Mouse (Mus musculus) thymus, postnatal 25 days (tissue): Measurements from ENCODE around the gene Dync1li1.
A peak's percentile ranks its signal among the peaks of the same experiment; 100 is the strongest.
"Not testable (repeated sequence)": the region's sequence is repeated elsewhere in the genome, so short reads cannot be mapped to it uniquely, and the experiment has no call there.

Source experiments
- DNase-seq: peaks from one replicate; pipeline ENCODE4 v3.0.0; 2022

The Dync1li1 gene

GRCm38 (mm10) chr9:114688252-114688952 lies at the start of gene Dync1li1:
Gene Dync1li1, plus strand, starts transcription at chr9:114688790.
- DNase-seq: peak; percentile 98

DNA sequence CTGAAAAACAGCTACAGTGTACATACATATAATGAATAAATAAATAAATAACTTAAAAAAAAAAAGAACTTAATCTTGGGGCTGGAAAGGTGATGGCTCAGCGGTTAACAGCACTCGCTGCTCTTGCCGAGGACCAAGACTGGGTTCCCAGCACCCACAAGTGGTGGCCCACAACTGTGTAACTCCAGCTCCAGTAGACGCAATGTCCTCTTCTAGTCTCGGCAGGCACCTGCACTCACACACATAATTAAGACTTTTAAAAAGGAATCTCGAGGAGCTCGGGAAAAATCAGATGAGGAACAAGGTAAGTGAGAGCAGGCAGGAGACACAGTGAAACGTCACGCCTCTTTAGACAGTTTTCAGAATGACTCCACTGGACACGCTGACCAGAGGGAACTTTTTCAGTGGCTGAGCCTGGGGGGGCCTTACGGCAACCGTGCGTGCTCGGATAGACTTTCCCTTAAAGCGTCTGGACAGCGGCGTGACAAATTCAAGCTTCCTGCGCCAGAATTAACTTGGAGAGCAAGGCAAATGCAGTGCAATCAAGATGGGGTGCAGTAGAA lies 49.3 kb upstream of the Dync1li1 start:
- peak; percentile 10 for DNase-seq

- DNase-seq: peak; percentile 99
Observed at GRCm38 (mm10) chr9:114639839-114640646, 48.5 kb upstream of the Dync1li1 start, which contains the start of gene Cnot10. Gene Cnot10, minus strand, starts transcription at chr9:114640184.

- no peak for DNase-seq
Observed at GRCm38 (mm10) chr9:114646556-114647505, 41.8 kb upstream of the Dync1li1 start.

- no peak for DNase-seq
Observed at GRCm38 (mm10) chr9:114647506-114648432, 40.8 kb upstream of the Dync1li1 start.

GRCm38 (mm10) chr9:114648472-114648871 lies 40.1 kb upstream of the Dync1li1 start:
- DNase-seq: not testable (repeated sequence)

GRCm38 (mm10) chr9:114649371-114649770 lies 39.2 kb upstream of the Dync1li1 start:
- no peak for DNase-seq

DNA sequence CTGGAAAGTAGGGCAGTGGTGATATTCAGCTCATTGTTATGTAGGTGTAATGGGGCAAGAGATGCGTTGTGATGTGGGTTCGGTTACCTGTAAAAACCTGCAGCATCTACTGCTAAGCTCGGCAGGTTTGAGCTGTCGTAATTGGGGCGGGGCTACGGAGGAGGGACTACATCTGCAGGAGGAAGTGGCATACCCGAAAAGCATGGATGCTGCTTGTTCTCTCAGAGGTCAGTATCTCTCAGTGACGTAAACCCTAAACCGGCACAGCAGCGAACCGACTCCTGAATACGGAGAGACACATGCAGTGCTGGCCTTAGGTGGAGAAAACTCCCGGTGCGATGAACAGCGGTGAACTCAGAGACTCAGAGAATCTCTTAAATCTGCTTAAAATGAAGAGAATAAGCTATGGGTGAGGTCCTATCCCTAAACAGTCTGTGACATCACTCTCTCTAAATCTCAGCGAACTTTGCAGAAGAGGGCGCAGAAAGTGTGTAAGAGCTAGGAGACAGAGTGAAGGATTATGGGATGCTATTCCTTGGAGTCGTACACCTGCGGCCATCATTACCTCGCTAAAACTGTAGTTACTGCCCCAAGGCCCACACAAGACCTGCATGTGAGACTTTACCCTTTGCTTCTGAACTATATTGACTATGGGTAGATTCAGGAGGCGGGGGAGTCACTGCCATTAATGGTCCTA lies 37.5 kb upstream of the Dync1li1 start:
- peak; percentile 17 for DNase-seq

DNA sequence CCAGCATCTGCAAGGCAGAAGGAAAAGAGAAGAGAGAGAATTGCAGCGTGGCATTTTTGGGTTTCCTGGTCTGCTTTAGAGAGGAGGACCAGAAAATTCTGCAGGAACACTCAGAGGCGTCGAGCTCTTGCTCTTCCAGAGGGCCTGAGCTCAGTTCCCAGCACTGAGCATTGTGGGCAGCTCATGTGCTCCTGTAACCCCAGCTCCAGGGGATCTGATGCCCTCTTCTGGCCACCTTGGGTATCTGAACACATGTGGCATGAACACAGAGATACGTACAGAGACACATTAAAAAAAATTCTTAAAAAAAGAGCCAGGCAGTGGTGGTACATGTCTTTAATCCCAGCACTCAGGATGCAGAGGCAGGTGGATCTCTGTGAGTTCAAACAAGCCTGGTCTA lies 33.2 kb upstream of the Dync1li1 start:
- DNase-seq: no peak

GRCm38 (mm10) chr9:114656701-114657100 lies 31.9 kb upstream of the Dync1li1 start:
- no peak for DNase-seq

- no peak for DNase-seq
Observed at GRCm38 (mm10) chr9:114660506-114660905, 28.1 kb upstream of the Dync1li1 start.

DNA sequence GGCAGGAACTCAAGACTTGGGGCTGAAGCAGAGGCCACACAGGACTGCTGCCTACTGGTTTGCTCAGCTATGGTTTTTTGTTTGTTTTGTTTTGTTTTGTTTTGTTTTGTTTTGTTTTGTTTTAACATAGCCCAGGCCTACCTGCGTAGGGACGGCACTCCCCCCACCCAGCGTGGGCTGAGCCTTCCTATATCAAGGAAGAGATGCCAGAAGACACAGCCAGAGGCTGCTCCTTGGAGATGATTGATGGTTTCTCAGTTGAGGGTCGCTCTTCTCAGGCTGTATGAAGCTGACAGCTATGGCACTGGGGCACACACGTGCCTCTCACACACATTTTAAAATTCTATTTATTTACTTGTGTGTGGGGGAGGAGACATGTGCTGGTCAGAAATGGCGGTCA lies 27.6 kb upstream of the Dync1li1 start:
- no peak for DNase-seq

GRCm38 (mm10) chr9:114661991-114662390 lies 26.6 kb upstream of the Dync1li1 start:
- DNase-seq: no peak

DNA sequence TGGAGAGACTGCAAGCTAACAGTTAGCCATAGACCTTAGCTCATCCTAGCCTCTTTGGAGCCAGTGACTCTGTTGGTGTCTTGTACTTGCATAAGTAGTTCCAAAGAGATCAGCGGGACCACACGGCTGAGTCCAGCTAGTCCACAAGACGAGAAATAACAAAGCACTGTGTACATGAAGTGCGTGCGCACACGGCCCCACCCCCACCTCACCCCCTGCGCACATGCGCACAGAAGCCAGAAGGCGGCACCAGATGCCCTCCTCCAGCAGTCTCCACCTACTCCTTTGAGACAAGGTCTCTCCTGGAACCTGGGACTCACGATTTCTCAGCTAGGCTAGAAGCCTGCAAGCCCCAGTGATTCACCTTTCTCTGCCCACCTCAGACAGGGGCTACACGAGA lies 24.8 kb upstream of the Dync1li1 start:
- DNase-seq: no peak

GRCm38 (mm10) chr9:114666858-114667257 lies 21.7 kb upstream of the Dync1li1 start:
- no peak for DNase-seq

GRCm38 (mm10) chr9:114668047-114668446 lies 20.5 kb upstream of the Dync1li1 start:
- DNase-seq: no peak

GRCm38 (mm10) chr9:114669011-114669410 lies 19.6 kb upstream of the Dync1li1 start:
- no peak for DNase-seq

GRCm38 (mm10) chr9:114671946-114672345 lies 16.6 kb upstream of the Dync1li1 start:
- no peak for DNase-seq

GRCm38 (mm10) chr9:114672703-114673561 lies 15.7 kb upstream of the Dync1li1 start:
- no peak for DNase-seq

- DNase-seq: no peak
Observed at GRCm38 (mm10) chr9:114673626-114674025, 15.0 kb upstream of the Dync1li1 start.
